Mouse (Mus musculus) left cerebral cortex, adult 6 months (tissue): ENCODE measurements around the gene Iglon5. TPM values are rescaled to one million over a fixed set of nuclear protein-coding genes. Genes with fewer than 3 reads are reported as not detected.

ENCODE experiments used
- long read RNA-seq, 2 experiments: library from polyadenylated mRNA; unstranded; transcript quantifications; one replicate each; pipeline ENCODE4 v2.0.0; 2019 to 2020
- polyA plus RNA-seq: library from polyadenylated mRNA; unstranded; fragments of <200 nt; fragmentation: Nextera tagmentation; gene quantifications from 2 replicates; pipeline ENCODE4 v1.2.3, GENCODE M21; 2021

The Iglon5 gene
- polyA plus RNA-seq, result 1.9 and 3.0 TPM in 2 replicates
- long read RNA-seq, experiment 1, partial matches to known transcripts, result 1 of 2 reads
- long read RNA-seq, experiment 1, other reads (novel, unspliced or antisense), result 1 of 2 reads
- long read RNA-seq, experiment 2, result 0 reads

GRCm38 (mm10) chr7:43489631-43490125, at the start of gene Iglon5:
TSS of gene Iglon5 (minus strand) at chr7:43490075.

GRCm38 (mm10) chr7:43462851-43463250, 27.0 kb downstream of the Iglon5 start, which contains the start of gene Vsig10l:
TSS of gene Vsig10l (plus strand) at chr7:43463151.

GRCm38 (mm10) chr7:43443917-43444293, 46.0 kb downstream of the Iglon5 start, which contains the start of the genes Etfb and Gm45233:
TSS of gene Etfb (plus strand) at chr7:43444083.
TSS of gene Gm45233 (plus strand) at chr7:43444128.

GRCm38 (mm10) chr7:43440482-43440881, 49.4 kb downstream of the Iglon5 start, which contains the start of gene Cldnd2:
TSS of gene Cldnd2 (plus strand) at chr7:43440782.

GRCm38 (mm10) chr7:43436341-43437255, 53.3 kb downstream of the Iglon5 start, which contains the start of gene Nkg7:
TSS of gene Nkg7 (plus strand) at chr7:43437073.

GRCm38 (mm10) chr7:43427406-43427805, 62.5 kb downstream of the Iglon5 start, which contains the start of gene Lim2:
TSS of gene Lim2 (plus strand) at chr7:43427670.

Other genes starting within 250 kb of the Iglon5 start
- gene Zfp715, start 176.8 kb downstream of the Iglon5 start, polyA plus RNA-seq, result 4.8 and 6.4 TPM in 2 replicates
- gene Siglecf, start 138.7 kb downstream of the Iglon5 start, polyA plus RNA-seq, result 0.36 and 0.43 TPM in 2 replicates
- gene Siglecg, start 81.9 kb downstream of the Iglon5 start, polyA plus RNA-seq, result not detected in 2 replicates
- gene Lim2, start 62.4 kb downstream of the Iglon5 start, polyA plus RNA-seq, result not detected in 2 replicates
- 0.43 and 0.44 TPM in 2 replicates for gene Nkg7, start 53.0 kb downstream of the Iglon5 start, polyA plus RNA-seq
- not detected in 2 replicates for gene Cldnd2, start 49.3 kb downstream of the Iglon5 start, polyA plus RNA-seq
- 180 and 198 TPM in 2 replicates for gene Etfb, start 46.0 kb downstream of the Iglon5 start, polyA plus RNA-seq
- 0.69 TPM in 1 of 2 replicates, not detected in the other for gene Gm45233, start 45.9 kb downstream of the Iglon5 start, polyA plus RNA-seq
- 1.1 and 2.6 TPM in 2 replicates for gene Vsig10l, start 26.9 kb downstream of the Iglon5 start, polyA plus RNA-seq
- not detected in 2 replicates for gene 4931406B18Rik, start 15.9 kb upstream of the Iglon5 start, polyA plus RNA-seq
- gene Cd33, start 54.4 kb upstream of the Iglon5 start, polyA plus RNA-seq, result 4.9 and 5.2 TPM in 2 replicates
- 1.2 and 1.6 TPM in 2 replicates for gene Zfp658, start 72.2 kb upstream of the Iglon5 start, polyA plus RNA-seq
- gene Zfp719, start 89.5 kb upstream of the Iglon5 start, polyA plus RNA-seq, result 5.4 and 5.5 TPM in 2 replicates
- gene Zfp819, start 117.1 kb upstream of the Iglon5 start, polyA plus RNA-seq, result not detected in 2 replicates
- gene Ceacam18, start 144.6 kb upstream of the Iglon5 start, polyA plus RNA-seq, result not detected in 2 replicates
- gene Siglece, start 170.1 kb upstream of the Iglon5 start, polyA plus RNA-seq, result 0.54 and 0.59 TPM in 2 replicates
- gene Ctu1, start 181.9 kb upstream of the Iglon5 start, polyA plus RNA-seq, result 5.3 and 6.3 TPM in 2 replicates
- gene Klk14, start 200.3 kb upstream of the Iglon5 start, polyA plus RNA-seq, result not detected in 2 replicates
- gene Klk13, start 222.5 kb upstream of the Iglon5 start, polyA plus RNA-seq, result not detected in 2 replicates